Mouse (Mus musculus): Measurements from ENCODE around the gene Zfhx3. TPM values are rescaled to one million over a fixed set of nuclear protein-coding genes. Genes with fewer than 3 reads are reported as not detected.

Zfhx3 gene
- total and polyA plus RNA-seq, 2 experiments = 1.3 to 1.5 TPM

- Histone ChIP-seq H3K36me3 (ENCODE audit: control insufficient read depth, insufficient read depth, low read length) (no peaks in the 10 kb centered on the region), H3K79me2 (ENCODE audit: control insufficient read depth, insufficient read depth, low read length) (no peaks in the 10 kb centered on the region), H3K4me1 (ENCODE audit: control insufficient read depth, insufficient read depth, low read length) (no peaks in the 10 kb centered on the region), H3K4me3 (ENCODE audit: insufficient read depth, low read depth, low read length) (no peak overlapping the region), H3K27me3 (ENCODE audit: control insufficient read depth, insufficient read depth, low read length) (0 out of 2 replicates have a peak, but pooled peaks cover 2% of the 10 kb centered on the region), H3K9ac (ENCODE audit: low read depth, low read length) (no peak overlapping the region), H3K27ac (replicated peaks; ENCODE audit: insufficient read depth, low read depth, low read length) (no peak overlapping the region)
- WGBS = 4% methylated on average over 16 of the region's 17 CpGs
- TF ChIP-seq POLR2A (IDR thresholded peaks at IDR 0.05; ENCODE audit: extremely low read depth, insufficient read depth, low read length) (no peak), CTCF (IDR thresholded peaks at IDR 0.05; ENCODE audit: low read depth, low read length) (no peak)
- DNase-seq (ENCODE audit: extremely low read depth, low read depth, low spot score) = no peak
These were observed 487 bp downstream of the Zfhx3 start for GRCm38 (mm10) chr8:107942752-107943510.

- no peak for DNase-seq (ENCODE audit: extremely low read depth, low read depth, low spot score)
- Histone ChIP-seq H3K27ac (replicated peaks; ENCODE audit: insufficient read depth, low read depth, low read length) (no peak overlapping the region), H3K9ac (ENCODE audit: low read depth, low read length) (no peak overlapping the region), H3K36me3 (ENCODE audit: control insufficient read depth, insufficient read depth, low read length) (no peaks in the 10 kb centered on the region), H3K4me1 (ENCODE audit: control insufficient read depth, insufficient read depth, low read length) (no peaks in the 10 kb centered on the region), H3K79me2 (ENCODE audit: control insufficient read depth, insufficient read depth, low read length) (no peaks in the 10 kb centered on the region), H3K4me3 (ENCODE audit: insufficient read depth, low read depth, low read length) (no peak overlapping the region), H3K27me3 (ENCODE audit: control insufficient read depth, insufficient read depth, low read length) (0 out of 2 replicates have a peak, but pooled peaks cover 2% of the 10 kb centered on the region)
- TF ChIP-seq CTCF (IDR thresholded peaks at IDR 0.05; ENCODE audit: low read depth, low read length) (no peak), POLR2A (IDR thresholded peaks at IDR 0.05; ENCODE audit: extremely low read depth, insufficient read depth, low read length) (no peak)
- WGBS = 13% methylated on average over 10 of the region's 10 CpGs
These were observed 1.3 kb downstream of the Zfhx3 start for GRCm38 (mm10) chr8:107943550-107944348.

- no peaks in the 10 kb centered on the region for H3K36me3 ChIP-seq (ENCODE audit: control insufficient read depth, insufficient read depth, low read length)
- no peak overlapping the region for H3K4me3 ChIP-seq (ENCODE audit: insufficient read depth, low read depth, low read length)
- no peaks in the 10 kb centered on the region for H3K4me1 ChIP-seq (ENCODE audit: control insufficient read depth, insufficient read depth, low read length)
- H3K9ac ChIP-seq (ENCODE audit: low read depth, low read length) = no peak overlapping the region
- H3K27ac ChIP-seq (replicated peaks; ENCODE audit: insufficient read depth, low read depth, low read length) = no peak overlapping the region
- TF ChIP-seq CTCF (IDR thresholded peaks at IDR 0.05; ENCODE audit: low read depth, low read length) = no peak
- TF ChIP-seq POLR2A (IDR thresholded peaks at IDR 0.05; ENCODE audit: extremely low read depth, insufficient read depth, low read length) = no peak
- H3K79me2 ChIP-seq (ENCODE audit: control insufficient read depth, insufficient read depth, low read length) = no peaks in the 10 kb centered on the region
- 19% methylated on average over 31 of the region's 31 CpGs for WGBS
- DNase-seq (ENCODE audit: extremely low read depth, low read depth, low spot score) = no peak
- 0 out of 2 replicates have a peak, but pooled peaks cover 2% of the 10 kb centered on the region for H3K27me3 ChIP-seq (ENCODE audit: control insufficient read depth, insufficient read depth, low read length)
These were observed 2.5 kb downstream of the Zfhx3 start for GRCm38 (mm10) chr8:107944676-107945600.

- H3K4me3 ChIP-seq (ENCODE audit: insufficient read depth, low read depth, low read length) = no peak overlapping the region
- H3K27ac ChIP-seq (replicated peaks; ENCODE audit: insufficient read depth, low read depth, low read length) = no peak overlapping the region
- DNase-seq (ENCODE audit: extremely low read depth, low read depth, low spot score) = no peak
- no peaks in the 10 kb centered on the region for H3K79me2 ChIP-seq (ENCODE audit: control insufficient read depth, insufficient read depth, low read length)
- 62% methylated on average over 5 of the region's 5 CpGs for WGBS
- TF ChIP-seq CTCF (IDR thresholded peaks at IDR 0.05; ENCODE audit: low read depth, low read length) = no peak
- TF ChIP-seq POLR2A (IDR thresholded peaks at IDR 0.05; ENCODE audit: extremely low read depth, insufficient read depth, low read length) = no peak
- no peaks in the 10 kb centered on the region for H3K36me3 ChIP-seq (ENCODE audit: control insufficient read depth, insufficient read depth, low read length)
- H3K9ac ChIP-seq (ENCODE audit: low read depth, low read length) = no peak overlapping the region
- H3K4me1 ChIP-seq (ENCODE audit: control insufficient read depth, insufficient read depth, low read length) = no peaks in the 10 kb centered on the region
- 0 out of 2 replicates have a peak, but pooled peaks cover 2% of the 10 kb centered on the region for H3K27me3 ChIP-seq (ENCODE audit: control insufficient read depth, insufficient read depth, low read length)
These were observed 4.4 kb downstream of the Zfhx3 start for GRCm38 (mm10) chr8:107946888-107947287.

- H3K4me3 ChIP-seq (ENCODE audit: insufficient read depth, low read depth, low read length) = no peak overlapping the region
- H3K27ac ChIP-seq (replicated peaks; ENCODE audit: insufficient read depth, low read depth, low read length) = no peak overlapping the region
- no peaks in the 10 kb centered on the region for H3K36me3 ChIP-seq (ENCODE audit: control insufficient read depth, insufficient read depth, low read length)
- H3K9ac ChIP-seq (ENCODE audit: low read depth, low read length) = no peak overlapping the region
- WGBS = 72% methylated on average over 3 of the region's 3 CpGs
- H3K27me3 ChIP-seq (ENCODE audit: control insufficient read depth, insufficient read depth, low read length) = no peaks in the 10 kb centered on the region
- no peaks in the 10 kb centered on the region for H3K79me2 ChIP-seq (ENCODE audit: control insufficient read depth, insufficient read depth, low read length)
- H3K4me1 ChIP-seq (ENCODE audit: control insufficient read depth, insufficient read depth, low read length) = no peaks in the 10 kb centered on the region; the same call in 1 of the 2 replicates
- DNase-seq (ENCODE audit: extremely low read depth, low read depth, low spot score) = peak; percentile 8
- TF ChIP-seq CTCF (IDR thresholded peaks at IDR 0.05; ENCODE audit: low read depth, low read length) (no peak), POLR2A (IDR thresholded peaks at IDR 0.05; ENCODE audit: extremely low read depth, insufficient read depth, low read length) (no peak)
These were observed 13.4 kb downstream of the Zfhx3 start for GRCm38 (mm10) chr8:107955887-107956286.
